Mouse (Mus musculus) cerebellum, adult 2 months (tissue): ENCODE results near the gene Mpv17l2.

Source experiments
- CTCF ChIP-seq: fragments of 200-500 bp; IDR thresholded peaks from 2 replicates; pipeline ENCODE4 v1.5.1; 2011; ENCODE audit warnings: low read depth, mild to moderate bottlenecking, control low read depth, low read length, moderate library complexity, borderline replicate concordance; ENCODE audit not compliant: insufficient read depth
- POLR2A ChIP-seq: fragments of 200-500 bp; IDR thresholded peaks from 2 replicates; pipeline ENCODE4 v1.6.1; 2011; ENCODE audit warnings: low read length, control low read depth, borderline replicate concordance; ENCODE audit not compliant: insufficient read depth

DNA sequence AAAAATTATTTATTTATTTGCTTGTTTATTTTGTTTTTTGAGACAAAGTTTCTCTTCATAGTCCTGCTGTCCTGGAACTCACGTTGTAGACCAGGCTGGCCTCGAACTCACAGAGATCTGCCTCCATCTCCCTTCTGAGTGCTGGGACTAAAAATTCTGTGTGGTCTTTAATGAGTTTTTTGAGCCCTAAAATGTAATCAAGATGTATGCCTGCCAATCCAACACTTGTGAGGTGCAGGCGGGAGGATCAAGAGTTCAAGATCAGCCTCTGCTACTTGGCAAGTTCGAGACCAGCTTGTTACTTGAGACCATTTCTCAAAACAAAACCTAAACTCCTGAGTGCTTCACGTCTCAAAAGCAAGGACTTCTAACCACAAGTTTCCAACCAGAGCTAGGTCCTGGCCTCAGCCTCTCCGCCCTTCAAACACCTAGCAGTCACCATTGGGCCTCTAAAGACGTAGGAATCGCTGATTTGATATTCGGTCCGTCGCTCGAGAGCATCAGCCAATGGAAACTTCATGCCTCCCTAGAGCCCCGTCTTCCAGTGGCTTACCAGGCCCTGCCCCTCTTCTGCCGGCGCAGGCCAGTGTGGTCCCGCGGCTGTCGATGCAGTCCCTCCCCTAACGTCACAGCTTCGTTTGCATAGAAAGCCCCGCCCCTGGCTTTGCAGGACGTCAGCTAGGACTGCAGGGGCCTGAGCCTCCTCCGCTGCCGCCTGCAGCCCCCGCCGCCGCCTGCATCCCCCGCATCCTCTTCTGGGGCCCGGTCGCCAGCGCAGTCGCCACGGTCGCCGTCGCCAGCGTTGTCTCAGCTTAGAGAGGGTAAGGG, 6.5 kb downstream of the Mpv17l2 start, which contains the start of gene Rab3a:
- TF ChIP-seq CTCF (no peak), POLR2A (peak; percentile 72; the same call in 1 of the 2 replicates)
